Mouse (Mus musculus): ENCODE data around the gene Slc22a20.

Gene Slc22a20

DNA sequence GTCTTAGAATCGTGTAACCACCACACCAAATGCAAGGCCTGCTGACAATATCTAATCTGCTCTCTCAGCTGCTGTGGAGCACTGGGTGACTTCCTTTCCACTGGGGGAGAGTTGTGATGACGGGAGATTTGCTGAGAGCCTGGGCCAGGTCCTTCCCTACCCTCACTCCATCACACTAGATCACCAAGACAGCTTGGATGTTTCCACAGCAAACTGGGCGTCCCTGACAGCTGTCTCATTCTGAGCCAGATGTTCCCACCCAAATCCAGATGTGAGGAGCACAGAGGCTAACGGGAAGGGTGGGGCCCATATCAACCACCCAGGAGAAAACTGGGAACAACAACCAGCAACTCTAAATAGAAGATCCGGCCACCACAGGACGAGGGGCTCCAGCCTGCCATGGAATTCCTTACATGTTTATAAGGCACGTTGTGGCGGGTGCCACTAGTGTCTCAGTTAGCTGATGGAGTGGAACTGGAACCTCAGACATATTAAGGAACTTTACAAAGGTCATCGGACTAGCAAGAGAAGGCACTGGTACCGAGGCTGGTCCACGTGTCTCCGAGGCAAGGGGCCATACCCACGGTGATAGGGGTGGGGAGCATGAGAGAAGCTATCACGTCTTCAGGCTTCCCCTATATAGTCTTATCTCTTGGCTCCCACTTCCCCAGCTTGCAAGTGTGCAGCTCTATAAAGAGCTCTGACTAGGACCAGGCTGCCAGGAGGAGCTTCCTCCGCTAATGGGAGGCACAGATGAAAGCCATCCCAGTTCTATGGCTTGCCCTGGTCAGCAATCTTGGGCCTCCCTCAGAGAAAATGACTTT, 63.6 kb downstream of the Slc22a20 start:
- DNase-seq: peak; percentile 38

DNA sequence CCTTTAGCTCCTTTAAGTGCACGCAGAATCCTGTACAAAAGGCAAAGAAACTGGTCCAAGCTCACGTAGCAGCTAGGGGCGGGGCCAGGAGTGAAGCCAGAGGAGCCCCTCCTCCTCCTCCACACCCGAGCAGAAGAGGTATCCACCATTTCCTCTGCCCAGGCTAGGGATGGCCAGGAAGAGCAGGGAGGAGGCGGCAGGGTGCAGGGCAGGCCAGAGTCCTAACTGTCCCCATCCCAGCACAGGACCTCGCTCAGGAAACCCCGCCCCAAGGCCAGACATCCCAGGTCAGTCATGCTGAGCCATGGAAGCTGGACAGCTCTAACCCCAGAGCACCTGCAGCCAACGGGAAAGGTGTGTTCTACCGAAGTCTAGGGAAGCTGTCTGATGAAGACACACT, 64.2 kb downstream of the Slc22a20 start:
- DNase-seq: no peak
